Mouse (Mus musculus) embryonic fibroblast, embryonic 13.5 days (primary cell): ENCODE measurements at regions not wholly inside any gene's neighbourhood (a gene's known extent, or its start where the extent isn't known, plus 50 kb on each side); places are given as distances from the start of the nearest gene placed in this dataset.

ENCODE experiments used
- CTCF ChIP-seq: IDR thresholded peaks from 2 replicates; pipeline ENCODE4 v1.5.1; 2011; ENCODE audit warnings: mild to moderate bottlenecking, control low read depth, low read length, moderate library complexity, borderline replicate concordance; ENCODE audit not compliant: insufficient read depth
- POLR2A ChIP-seq: IDR thresholded peaks from 2 replicates; pipeline ENCODE4 v1.6.1; 2011; ENCODE audit warnings: low read depth, mild to moderate bottlenecking, control low read depth, low read length, moderate library complexity

DNA sequence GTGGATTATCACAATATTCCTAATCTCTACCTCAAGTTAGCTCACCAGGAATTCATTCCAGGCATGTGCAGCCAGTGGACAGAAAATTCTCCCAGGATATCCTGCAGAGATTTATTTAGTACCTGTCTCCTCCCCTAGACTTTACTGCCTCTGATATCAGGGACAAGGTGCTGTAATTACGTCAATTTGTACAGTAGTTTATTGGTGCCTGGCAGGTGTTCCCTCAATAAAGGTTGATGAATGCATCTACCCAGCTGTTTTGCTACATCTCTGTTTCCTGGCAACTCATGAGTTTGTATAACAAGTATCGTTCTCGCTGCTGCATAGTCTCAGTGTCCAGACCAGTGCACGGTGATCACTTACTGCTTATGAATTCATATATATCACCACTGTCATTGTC lies 1281.8 kb upstream of the Lrrc6 start:
- TF ChIP-seq CTCF (no peak), POLR2A (no peak)
